Mouse (Mus musculus) layer of hippocampus, postnatal 25 days (tissue): ENCODE results near the gene Lce6a. TPM values are rescaled to one million over a fixed set of nuclear protein-coding genes. Genes with fewer than 3 reads are reported as not detected.

Source experiments
- DNase-seq, 2 experiments: peaks; one replicate each; pipeline ENCODE4 v3.0.0; 2022; ENCODE audit warnings: mixed read lengths in 2 of 2, low spot score in 1 of 2; ENCODE audit errors: extremely low spot score in 1 of 2
- total RNA-seq, 2 experiments: library from RNA; stranded (reverse); gene quantifications; 2 replicates each; pipeline ENCODE4 v1.2.3; 2021

The Lce6a gene
- not detected for total RNA-seq

DNA sequence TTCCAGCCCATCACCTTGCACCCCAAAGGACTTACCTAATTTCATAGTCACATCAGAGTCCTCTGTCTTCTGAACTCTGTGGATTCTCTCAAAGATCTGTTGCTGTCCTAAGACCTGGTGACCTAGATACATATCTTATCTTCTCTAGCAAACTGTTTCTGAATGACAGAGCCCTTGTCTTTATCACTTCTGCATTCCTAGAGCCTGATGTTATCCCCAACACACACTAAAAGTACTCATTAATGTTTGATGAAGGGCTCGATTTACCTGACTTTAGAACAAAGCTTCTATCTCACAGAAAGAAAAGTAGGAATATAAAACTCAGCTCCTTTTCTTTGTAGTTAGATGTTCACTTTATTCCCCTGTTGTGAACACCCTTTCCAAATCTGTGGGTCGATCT, at the start of gene Lce6a:
TSS of gene Lce6a (minus strand) at position 101 of the 400 bp plus-strand sequence.
- no peak for DNase-seq

GRCm38 (mm10) chr3:92670215-92670614, 48.8 kb upstream of the Lce6a start, which contains the start of gene Lce1a2:
Gene Lce1a2 (minus strand): TSS chr3:92670315.
- DNase-seq: no peak

GRCm38 (mm10) chr3:92656826-92657225, 35.4 kb upstream of the Lce6a start, which contains the start of gene Lce1b:
Gene Lce1b (minus strand): TSS chr3:92656926.
- no peak for DNase-seq

- no peak for DNase-seq
These were observed 26.7 kb upstream of the Lce6a start, which contains the start of gene Lce1a1 for GRCm38 (mm10) chr3:92648207-92648606. Gene Lce1a1 (minus strand): TSS chr3:92648307.

DNA sequence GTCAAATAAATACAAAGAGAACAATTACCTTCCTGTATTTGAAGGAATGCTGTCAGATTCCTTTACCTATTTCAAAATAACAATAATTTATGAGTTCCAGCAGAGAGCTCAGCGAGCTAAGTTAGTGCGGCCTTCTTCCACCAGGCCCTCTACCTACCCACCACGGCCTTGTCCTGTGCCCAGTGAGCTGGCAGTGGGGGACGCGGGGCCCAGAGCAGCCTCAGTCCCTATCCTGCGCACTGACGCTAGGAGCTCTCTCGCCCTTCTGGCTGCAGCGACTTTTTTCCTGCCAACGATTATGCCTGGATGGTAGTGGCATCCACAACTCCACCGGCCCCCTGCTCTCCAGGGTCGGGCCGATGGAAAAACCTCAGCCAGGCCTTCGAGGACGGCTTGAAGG, 18.4 kb upstream of the Lce6a start:
- no peak for DNase-seq

- no peak for DNase-seq
These were observed 17.2 kb upstream of the Lce6a start for GRCm38 (mm10) chr3:92638653-92638991.

- no peak for DNase-seq
These were observed 16.5 kb upstream of the Lce6a start for GRCm38 (mm10) chr3:92637745-92638652.

DNA sequence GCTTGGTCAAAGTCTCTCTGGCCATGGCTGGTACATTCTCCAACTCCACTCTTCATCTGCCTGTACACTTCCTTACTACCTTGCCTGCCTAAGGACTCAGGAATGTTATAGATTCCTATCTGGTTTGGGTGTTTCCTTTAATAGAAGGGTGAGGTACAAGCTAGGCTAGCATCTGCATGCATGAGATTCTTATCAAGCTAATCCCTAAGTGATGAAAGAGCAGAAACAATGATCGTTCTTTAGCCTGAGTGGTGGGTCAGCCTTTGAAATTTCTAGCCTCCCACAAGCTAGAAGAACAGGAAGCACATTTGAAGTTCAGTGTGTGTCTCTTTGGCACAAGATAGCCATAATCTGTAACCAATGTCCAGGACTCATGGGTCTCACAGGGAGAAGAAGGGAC, 11.7 kb downstream of the Lce6a start:
- DNase-seq: no peak

- no peak for DNase-seq
These were observed 14.1 kb downstream of the Lce6a start, which contains the start of gene 2210017I01Rik for GRCm38 (mm10) chr3:92607392-92607791. Gene 2210017I01Rik (minus strand): TSS chr3:92607492.

GRCm38 (mm10) chr3:92602169-92602568, 19.3 kb downstream of the Lce6a start:
- DNase-seq: no peak

DNA sequence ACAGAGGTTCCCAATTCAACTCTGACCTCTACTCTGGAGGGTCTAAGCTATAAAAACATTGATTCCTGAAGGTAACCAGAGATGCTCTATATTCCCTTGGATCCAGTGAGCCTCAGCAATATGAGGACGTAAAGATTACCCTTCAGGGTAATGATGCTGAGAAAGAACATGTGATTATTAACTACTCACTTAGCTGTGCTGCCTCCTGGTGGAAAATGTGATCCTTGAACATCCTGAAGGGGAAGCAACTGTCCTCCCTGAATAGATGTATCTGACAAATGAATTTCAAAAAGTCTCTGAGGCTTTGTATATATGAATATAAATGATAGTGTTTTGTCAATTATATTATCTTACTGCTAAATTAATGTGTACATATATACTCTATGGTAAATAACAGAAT, 21.0 kb downstream of the Lce6a start:
- no peak for DNase-seq

GRCm38 (mm10) chr3:92599973-92600372, 21.5 kb downstream of the Lce6a start:
- no peak for DNase-seq

DNA sequence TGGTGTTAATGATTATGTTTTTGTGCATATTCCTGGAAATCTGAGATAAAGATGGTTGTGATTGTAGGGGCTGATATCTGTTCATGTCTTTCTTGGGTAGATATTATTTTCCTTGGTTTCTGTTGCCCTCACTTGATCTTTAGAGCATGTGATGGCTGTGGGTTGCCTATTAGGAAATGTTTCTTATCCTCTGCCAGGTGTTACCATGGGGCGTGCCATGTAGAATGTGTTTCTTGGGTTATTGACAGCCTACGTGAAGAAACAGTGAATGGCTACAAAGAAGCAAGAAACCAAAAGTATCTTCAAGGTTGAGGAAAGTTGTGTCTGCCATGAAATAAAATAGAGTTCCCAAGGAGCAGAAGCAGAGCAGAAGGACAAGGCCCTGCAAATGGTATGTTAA, 23.0 kb downstream of the Lce6a start:
- no peak for DNase-seq

GRCm38 (mm10) chr3:92588858-92589257, 32.6 kb downstream of the Lce6a start, which contains the start of gene Smcp:
Gene Smcp (minus strand): TSS chr3:92588997.
- DNase-seq: no peak

DNA sequence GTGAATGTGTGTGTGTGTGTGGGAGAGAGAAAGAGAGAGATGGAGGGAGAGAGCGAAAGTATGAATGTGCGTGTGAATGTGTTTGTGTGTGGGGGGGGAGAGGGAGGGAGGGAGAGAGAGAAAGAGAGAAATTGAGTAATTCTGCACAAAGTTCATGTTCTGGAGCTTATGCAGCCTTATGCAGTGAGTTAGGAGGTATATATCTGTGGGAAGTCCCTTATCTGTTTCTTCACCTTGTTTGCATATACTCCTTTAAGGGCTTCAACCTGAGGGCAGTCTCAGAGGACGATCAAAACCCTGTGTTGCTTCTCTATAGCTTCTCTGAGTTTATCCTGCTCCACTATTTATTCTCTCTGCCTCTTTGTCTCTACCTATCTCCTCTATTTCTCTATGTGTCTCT, 34.3 kb downstream of the Lce6a start:
- DNase-seq: no peak

- no peak for DNase-seq
These were observed 36.4 kb downstream of the Lce6a start for GRCm38 (mm10) chr3:92585055-92585454.

DNA sequence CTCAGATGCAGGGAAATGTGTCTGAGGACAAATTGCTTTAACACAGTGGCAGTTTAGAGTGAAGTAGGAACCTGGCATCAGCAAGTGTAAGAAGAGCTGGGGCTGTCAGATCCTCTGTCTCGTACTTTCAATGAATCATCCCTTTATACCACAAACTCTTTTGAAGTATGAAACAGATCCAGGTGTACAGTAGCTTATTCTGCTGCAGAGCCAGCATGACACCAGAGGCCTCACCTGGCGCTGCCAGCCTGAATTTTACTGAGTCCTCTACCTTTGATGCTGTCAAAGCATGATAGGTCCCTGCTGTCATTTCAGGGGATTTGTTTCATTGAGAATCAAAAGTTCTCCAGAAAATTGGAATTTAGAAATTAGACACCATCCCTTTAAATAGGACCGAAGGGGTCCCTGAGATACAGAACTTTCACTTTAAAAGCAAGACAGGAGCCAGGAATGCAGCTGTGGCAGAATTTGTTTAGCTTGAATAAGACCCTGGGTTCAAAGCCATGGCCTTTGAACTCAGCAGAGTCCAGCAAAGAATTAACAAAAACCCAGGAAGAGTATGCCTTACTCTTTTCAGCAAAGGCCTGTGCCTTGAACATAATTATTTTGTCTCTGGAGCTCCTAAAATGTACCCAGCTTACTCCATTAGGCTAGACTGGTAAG, 38.2 kb downstream of the Lce6a start:
- no peak for DNase-seq

GRCm38 (mm10) chr3:92579508-92579907, 42.0 kb downstream of the Lce6a start:
- DNase-seq: no peak

GRCm38 (mm10) chr3:92578652-92579413, 42.6 kb downstream of the Lce6a start:
- no peak for DNase-seq

DNA sequence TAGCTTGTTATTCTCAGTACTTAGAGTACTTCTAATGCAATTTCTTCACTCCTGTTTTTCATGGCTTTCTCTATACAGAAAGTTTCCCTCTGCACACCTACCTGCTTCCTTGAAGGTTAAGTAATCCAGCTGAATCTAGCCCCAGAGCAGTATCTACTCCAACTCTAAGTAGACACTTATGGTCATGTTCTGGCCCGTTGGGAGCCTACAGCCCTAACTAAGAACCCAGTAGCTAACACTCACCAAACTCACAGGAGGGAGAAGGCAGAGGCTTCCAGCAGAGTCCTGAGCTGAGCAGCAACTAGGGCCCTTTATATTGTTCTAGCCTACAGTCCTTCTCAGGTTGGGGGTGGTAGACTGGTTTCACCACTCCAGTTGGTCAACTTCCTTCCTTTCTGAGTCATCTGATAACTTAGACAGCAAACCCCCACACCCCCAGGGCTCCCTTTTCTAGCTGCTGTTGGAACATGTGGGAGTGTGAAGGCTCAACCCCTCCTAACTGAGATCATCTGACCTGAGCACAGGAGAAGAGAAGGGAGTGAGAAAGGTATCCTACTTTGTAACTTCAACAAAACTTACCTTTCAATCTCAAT, 47.9 kb downstream of the Lce6a start, which contains the start of gene Ivl:
TSS of gene Ivl (minus strand) at position 287 of the 593 bp plus-strand sequence.
- no peak for DNase-seq
